Mouse (Mus musculus) erythroblast, embryonic 14.5 days (primary cell): ENCODE results near the gene Akr1c12. TPM values are rescaled to one million over a fixed set of nuclear protein-coding genes. Genes with fewer than 3 reads are reported as not detected.

Experiments used
- H3K27me3 ChIP-seq: 2 replicates; pipeline ENCODE4 v1.6.1; 2012; ENCODE audit warnings: inconsistent platforms; ENCODE audit not compliant: control insufficient read depth
- H3K36me3 ChIP-seq: 2 replicates; pipeline ENCODE4 v1.6.1; 2012; ENCODE audit warnings: mild to moderate bottlenecking, inconsistent platforms; ENCODE audit not compliant: control insufficient read depth
- H3K4me1 ChIP-seq: 2 replicates; pipeline ENCODE4 v1.6.1; 2012; ENCODE audit warnings: inconsistent platforms; ENCODE audit not compliant: control insufficient read depth
- H3K4me3 ChIP-seq: replicated peaks from 2 replicates; pipeline ENCODE3; 2012; ENCODE audit warnings: moderate library complexity, mild to moderate bottlenecking, inconsistent platforms
- H3K9me3 ChIP-seq: 2 replicates; pipeline ENCODE4 v1.6.1; 2012; ENCODE audit warnings: low read length, inconsistent platforms, mixed read lengths; ENCODE audit not compliant: control insufficient read depth
- GATA1 ChIP-seq: IDR thresholded peaks from 2 replicates; pipeline ENCODE4 v1.6.1; 2012; ENCODE audit warnings: low read length, inconsistent platforms, mixed read lengths
- TAL1 ChIP-seq: IDR thresholded peaks from 3 replicates; pipeline ENCODE4 v1.6.1; 2012; ENCODE audit warnings: low read length, inconsistent platforms, mixed read lengths
- polyA plus RNA-seq: library from polyadenylated mRNA; stranded (reverse); fragments of >175 nt; gene quantifications from 2 replicates; pipeline ENCODE4 v1.2.3, GENCODE M21; 2012

Gene Akr1c12
- polyA plus RNA-seq, 1 experiment = not detected

GRCm38 (mm10) chr13:4228441-4228840 is 50.8 kb downstream of the Akr1c12 start, which contains the start of gene Akr1c19:
Gene Akr1c19 (plus strand): TSS chr13:4228700.
- no peaks in the 10 kb centered on the region for H3K4me1 ChIP-seq
- TF ChIP-seq TAL1 (no peak), GATA1 (no peak)
- H3K36me3 ChIP-seq = no peaks in the 10 kb centered on the region
- H3K9me3 ChIP-seq = no peaks in the 10 kb centered on the region
- H3K27me3 ChIP-seq = no peaks in the 10 kb centered on the region
- no peak within 1 kb of the TSS for H3K4me3 ChIP-seq

Other genes starting within 250 kb of the Akr1c12 start
- not detected in 2 replicates for gene Akr1c14, start 230.4 kb downstream of the Akr1c12 start, polyA plus RNA-seq
- not detected in 2 replicates for gene Akr1c18, start 128.8 kb downstream of the Akr1c12 start, polyA plus RNA-seq
- not detected in 2 replicates for gene Akr1c13, start 88.3 kb downstream of the Akr1c12 start, polyA plus RNA-seq
- gene Akr1c19, start 50.7 kb downstream of the Akr1c12 start, polyA plus RNA-seq = 0.03 TPM in 1 of 2 replicates, not detected in the other
- not detected in 2 replicates for gene Akr1c6, start 154.9 kb upstream of the Akr1c12 start, polyA plus RNA-seq
- not detected in 2 replicates for gene Akr1c20, start 243.9 kb upstream of the Akr1c12 start, polyA plus RNA-seq